Mouse (Mus musculus) frontal cortex, postnatal 25 days (tissue): ENCODE data around the gene Ublcp1.

ENCODE experiments used
- DNase-seq, 2 experiments: peaks; one replicate each; pipeline ENCODE4 v3.0.0; 2022; ENCODE audit warnings: low spot score in 2 of 2

The Ublcp1 gene

GRCm38 (mm10) chr11:44422337-44423111 lies 47.8 kb downstream of the Ublcp1 start:
- DNase-seq = no peak

GRCm38 (mm10) chr11:44417403-44417802 lies 52.9 kb downstream of the Ublcp1 start:
- DNase-seq = no peak

- no peak for DNase-seq
Measured at GRCm38 (mm10) chr11:44414605-44415004, 55.7 kb downstream of the Ublcp1 start.

GRCm38 (mm10) chr11:44413371-44413770 lies 56.9 kb downstream of the Ublcp1 start:
- DNase-seq = no peak

- no peak for DNase-seq
Measured at GRCm38 (mm10) chr11:44412276-44412675, 58.0 kb downstream of the Ublcp1 start.

GRCm38 (mm10) chr11:44410413-44410812 lies 59.9 kb downstream of the Ublcp1 start:
- no peak for DNase-seq

GRCm38 (mm10) chr11:44408626-44409025 lies 61.7 kb downstream of the Ublcp1 start:
- DNase-seq = no peak

GRCm38 (mm10) chr11:44406457-44406856 lies 63.8 kb downstream of the Ublcp1 start:
- DNase-seq = no peak

- DNase-seq = no peak
Measured at GRCm38 (mm10) chr11:44405961-44406360, 64.3 kb downstream of the Ublcp1 start.

- DNase-seq = no peak
Measured at GRCm38 (mm10) chr11:44405113-44405512, 65.2 kb downstream of the Ublcp1 start.
